Mouse (Mus musculus) erythroid progenitor cell, adult 5-6 weeks (primary cell): ENCODE measurements around the gene Ap1s3. TPM values are rescaled to one million over a fixed set of nuclear protein-coding genes. Genes with fewer than 3 reads are reported as not detected.

Source experiments
- ATAC-seq: replicated peaks from 2 replicates; pipeline ENCODE4 v1.8.0; 2016; ENCODE audit warnings: moderate number of reproducible peaks, mild to moderate bottlenecking, moderate TSS enrichment, inconsistent platforms; ENCODE audit not compliant: poor library complexity, low FRiP score, severe bottlenecking
- total RNA-seq, 2 experiments: library from RNA; stranded (forward) in 1 of 2; stranded (reverse) in 1 of 2; fragments of 150-400 nt in 1 of 2; fragments of 186-747, 209-891 nt in 1 of 2; gene quantifications; 2 replicates each; pipeline versions ENCODE4 v1.2.3 to v1.2.4; 2015 to 2017; ENCODE audit warnings: low replicate concordance in 2 of 2

Ap1s3 gene
- total RNA-seq (2015; ENCODE audit: low replicate concordance) (6.8 and 10.1 TPM in 2 replicates), total RNA-seq (2017; ENCODE audit: low replicate concordance) (2.1 TPM in 1 of 2 replicates, not detected in the other)

GRCm38 (mm10) chr1:79671543-79672337 is at the start of gene Ap1s3:
TSS of gene Ap1s3 (minus strand) at chr1:79671972.
- peak; percentile 76 for ATAC-seq

- ATAC-seq: no peak
These were observed 42.6 kb upstream of the Ap1s3 start for GRCm38 (mm10) chr1:79714152-79714923.

DNA sequence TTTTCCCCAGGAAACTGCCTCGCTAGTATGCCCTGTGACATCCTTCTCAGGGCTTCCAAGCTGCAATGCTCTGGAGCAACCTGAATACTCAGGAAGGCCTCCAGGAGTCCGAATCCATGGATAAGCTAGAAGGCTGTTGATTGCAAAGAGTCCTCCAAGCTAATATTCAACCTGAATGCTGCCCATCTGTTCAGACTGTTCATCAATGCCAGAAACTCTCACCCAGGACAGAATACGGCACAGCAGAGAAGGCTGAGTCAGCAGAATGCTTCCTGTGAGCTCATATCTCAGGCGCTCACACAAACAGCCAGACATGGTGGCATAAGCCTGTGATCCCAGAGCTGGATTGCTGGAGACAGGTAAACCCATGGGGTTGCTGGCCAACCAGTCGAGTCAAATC is 41.3 kb upstream of the Ap1s3 start:
- no peak for ATAC-seq

DNA sequence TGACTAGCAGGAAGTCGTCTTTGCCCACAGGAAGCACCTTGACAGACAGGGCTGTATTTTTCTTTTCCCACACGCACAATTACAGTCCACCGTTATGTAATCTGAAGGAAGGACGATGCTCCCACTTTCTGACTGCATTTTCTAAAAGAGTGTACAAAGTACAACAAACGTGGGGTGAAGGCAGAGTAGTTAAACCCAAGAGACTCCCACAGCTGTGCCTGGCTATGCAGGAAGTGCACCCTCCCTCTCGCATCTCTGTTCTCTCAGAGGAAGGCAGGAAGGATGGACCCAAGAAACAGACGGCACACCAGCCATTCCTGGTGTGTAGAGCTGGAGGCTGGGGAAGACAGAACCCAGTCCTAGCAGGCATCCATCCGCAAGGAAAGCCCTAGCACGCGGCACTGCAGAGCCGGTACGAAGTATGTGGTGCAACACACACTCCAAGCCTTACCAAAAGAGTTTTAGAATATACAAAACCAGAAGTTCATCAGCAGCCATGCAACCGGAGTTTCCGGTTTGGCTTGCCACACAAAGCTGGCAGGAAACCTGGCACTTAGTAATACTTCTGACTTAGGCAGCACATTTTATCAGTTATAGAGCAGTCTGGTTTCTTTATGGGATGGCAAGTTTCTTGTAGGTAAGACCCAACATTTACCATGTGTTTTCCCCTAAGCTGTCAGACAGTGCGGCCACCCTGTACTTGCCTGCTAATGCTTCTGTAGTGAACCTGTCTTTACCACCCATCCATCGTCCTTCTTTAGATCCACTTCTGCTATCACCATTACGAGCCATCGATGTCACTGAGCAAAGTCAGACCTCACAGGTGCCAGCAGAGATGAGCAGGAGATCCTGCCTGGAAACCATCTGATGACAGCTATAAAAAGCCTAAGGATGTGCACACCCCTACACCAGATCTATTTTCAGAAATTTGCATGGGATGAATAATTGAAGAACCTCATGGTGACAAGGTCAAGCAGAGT is 39.7 kb upstream of the Ap1s3 start:
- no peak for ATAC-seq

DNA sequence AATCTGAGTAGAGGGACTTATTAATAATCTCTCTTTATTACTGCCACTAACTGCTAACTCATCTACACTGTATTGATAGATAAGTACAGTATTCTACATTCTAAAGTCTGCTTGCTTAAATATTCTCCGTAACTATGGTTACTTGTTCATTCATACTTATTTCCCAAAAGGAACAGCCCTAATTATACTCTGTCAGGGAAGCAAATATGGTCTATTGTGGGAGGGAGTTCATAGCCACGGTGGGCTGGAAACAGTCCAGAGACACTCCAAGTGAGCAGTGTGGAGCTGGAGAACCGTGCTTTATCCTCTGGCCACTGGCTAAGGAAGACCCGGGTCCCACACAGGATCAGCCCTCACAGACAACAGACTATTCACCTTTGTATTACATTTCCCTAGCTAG is 38.9 kb upstream of the Ap1s3 start:
- no peak for ATAC-seq

- no peak for ATAC-seq
These were observed 38.4 kb upstream of the Ap1s3 start for GRCm38 (mm10) chr1:79710216-79710615.

GRCm38 (mm10) chr1:79707383-79707782 is 35.6 kb upstream of the Ap1s3 start:
- ATAC-seq: no peak

GRCm38 (mm10) chr1:79706707-79707106 is 34.9 kb upstream of the Ap1s3 start:
- no peak for ATAC-seq

DNA sequence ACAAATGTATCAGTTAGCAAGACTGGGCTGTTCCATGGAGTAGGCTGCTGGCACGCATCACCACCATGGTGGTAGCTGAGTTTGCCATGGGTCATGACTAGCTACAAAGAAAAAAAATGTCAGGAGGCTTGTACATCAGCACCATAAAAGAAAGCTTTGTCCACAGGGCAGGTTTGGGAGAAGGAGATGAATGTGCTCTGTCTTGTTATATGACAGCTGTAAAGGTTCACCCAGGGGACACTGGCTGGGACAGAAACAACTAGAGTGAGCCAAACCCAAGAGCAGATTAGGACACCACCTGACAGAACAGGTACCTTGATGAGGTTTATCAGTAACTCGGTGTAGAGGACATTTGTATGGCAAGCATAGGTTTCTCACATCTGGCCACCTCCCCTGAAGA is 32.9 kb upstream of the Ap1s3 start:
- no peak for ATAC-seq

GRCm38 (mm10) chr1:79703520-79703919 is 31.7 kb upstream of the Ap1s3 start:
- no peak for ATAC-seq

DNA sequence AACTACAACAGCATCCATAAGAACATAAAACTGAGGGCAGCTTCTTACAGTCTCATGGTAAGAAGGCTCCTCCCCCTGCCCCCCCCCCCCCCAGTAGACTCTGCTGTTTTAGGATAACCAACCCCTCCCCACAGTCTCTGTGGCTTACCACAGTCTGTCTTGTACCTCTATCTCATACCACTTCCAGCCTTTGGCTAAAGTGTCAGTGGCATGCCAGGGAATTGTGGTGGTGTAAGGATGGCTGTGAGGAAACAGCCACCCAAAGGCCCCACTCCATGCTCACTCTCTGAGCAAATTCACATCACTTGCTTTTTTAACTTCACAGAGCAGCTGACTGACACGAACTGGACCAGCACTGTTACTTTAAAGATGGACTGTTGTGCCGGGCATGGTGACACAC is 26.7 kb upstream of the Ap1s3 start:
- no peak for ATAC-seq

DNA sequence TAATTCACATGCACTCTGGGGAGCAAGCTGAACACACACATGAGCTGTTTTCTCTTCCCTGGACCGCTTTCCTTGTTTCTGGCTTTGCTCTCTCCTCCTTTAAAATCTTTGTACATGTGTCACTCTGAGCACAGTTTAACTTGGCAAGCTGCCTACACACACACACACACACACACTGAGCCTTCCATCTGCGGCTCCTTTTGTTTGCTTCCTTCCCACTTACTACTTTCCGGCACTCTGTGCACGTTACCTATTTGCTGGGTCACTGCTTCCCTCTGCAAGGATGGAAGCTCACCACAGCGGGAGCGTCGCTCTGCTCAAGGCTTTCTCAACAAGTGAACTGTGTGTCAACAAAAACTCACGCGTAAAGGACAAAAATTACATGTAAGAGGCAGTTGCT is 25.6 kb upstream of the Ap1s3 start:
- ATAC-seq: no peak

DNA sequence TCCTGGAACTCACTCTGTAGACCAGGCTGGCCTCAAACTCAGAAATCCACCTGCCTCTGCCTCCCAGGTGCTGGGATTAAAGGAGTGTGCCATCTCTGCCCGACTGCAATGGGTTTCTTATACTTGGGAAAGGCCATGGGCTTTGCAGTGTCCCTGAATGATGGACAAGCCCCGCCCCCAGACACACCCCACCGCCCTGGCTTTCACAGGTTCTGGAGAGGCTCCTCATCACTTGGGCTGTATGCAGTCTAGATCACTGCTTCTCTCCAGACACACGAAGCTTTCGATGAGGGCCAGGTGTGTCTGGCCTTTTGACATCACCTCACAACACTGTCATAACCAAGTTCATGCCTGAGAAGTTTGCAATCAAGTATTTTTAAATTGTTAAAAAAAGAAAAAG is 25.2 kb upstream of the Ap1s3 start:
- no peak for ATAC-seq

GRCm38 (mm10) chr1:79692482-79692881 is 20.7 kb upstream of the Ap1s3 start:
- no peak for ATAC-seq

DNA sequence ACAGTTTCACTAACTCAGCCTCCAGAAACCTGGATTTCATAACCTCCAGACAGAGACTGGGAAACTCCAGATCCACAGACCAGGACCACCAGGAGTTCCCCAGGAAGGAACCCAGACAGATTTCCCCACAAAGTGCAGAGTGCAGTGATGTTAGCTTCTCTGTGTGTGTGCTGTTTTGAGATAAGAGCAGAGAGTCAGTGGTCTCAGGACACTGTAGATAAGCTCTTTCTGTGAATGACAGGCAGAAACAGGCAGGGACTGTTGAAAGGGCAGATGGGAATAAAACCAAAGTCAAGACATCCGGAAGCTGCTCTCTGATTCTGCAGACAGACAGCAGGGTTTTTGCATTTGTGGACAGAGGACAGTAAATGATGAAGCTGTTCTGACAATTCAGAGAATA is 15.5 kb upstream of the Ap1s3 start:
- no peak for ATAC-seq

DNA sequence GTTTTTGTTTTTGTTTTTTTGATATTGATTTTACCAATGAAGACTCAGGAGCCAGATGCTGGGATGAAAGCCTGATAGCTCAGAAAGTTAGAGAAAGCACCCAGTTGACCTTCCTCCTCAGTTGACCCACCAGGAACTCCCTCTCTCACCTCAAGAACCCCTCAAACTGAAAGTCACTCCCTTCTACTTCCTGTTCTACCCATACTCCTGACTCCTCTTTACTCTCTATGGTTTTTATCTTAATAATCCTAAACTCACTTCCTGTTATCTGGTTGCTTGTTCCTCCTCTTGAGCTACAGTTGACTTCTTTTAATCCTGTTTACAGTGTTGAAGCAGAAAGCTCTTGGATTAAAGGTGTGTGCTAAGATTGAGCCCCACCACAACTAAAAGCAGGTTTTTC is 12.3 kb upstream of the Ap1s3 start:
- no peak for ATAC-seq

DNA sequence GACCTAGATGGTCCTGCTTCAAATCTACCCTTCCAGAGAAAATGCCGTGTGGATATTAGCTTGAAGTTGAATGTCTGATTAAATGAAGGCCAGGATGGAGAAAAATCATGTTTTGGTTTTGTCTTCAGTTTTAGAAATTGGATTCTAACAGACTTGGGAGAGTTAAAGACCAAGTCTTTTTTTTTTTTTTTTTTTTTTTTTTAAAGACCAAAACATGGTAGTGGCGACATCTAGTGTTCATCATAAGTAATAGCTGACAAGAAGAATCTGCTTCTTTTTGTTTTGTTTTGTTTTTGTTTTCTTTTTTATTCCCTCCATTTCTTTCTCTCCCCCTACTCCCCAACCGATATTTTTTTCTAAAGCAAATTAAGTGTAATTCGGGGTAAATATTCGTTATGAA is 11.2 kb upstream of the Ap1s3 start:
- ATAC-seq: no peak

DNA sequence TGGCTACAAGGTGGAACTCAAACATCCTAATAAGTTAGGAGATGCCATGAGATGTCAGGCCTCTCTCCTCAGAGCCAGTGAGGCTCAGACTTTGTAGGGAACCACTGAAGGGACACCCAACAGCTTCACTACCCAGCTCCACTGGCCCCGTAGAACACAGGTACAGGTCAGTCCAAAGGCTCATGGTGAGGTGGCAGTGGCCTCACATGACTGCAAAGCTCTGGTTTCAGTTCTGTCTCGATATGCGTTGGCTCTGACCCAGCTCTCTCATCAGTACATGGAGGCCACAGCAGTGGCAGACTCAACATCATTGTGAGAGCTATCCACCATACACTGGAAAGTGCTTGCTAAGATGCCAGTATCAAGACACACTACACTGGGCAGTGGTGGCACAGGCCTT is 9.0 kb upstream of the Ap1s3 start:
- ATAC-seq: no peak

GRCm38 (mm10) chr1:79678117-79678684 is 6.4 kb upstream of the Ap1s3 start:
- ATAC-seq: no peak

DNA sequence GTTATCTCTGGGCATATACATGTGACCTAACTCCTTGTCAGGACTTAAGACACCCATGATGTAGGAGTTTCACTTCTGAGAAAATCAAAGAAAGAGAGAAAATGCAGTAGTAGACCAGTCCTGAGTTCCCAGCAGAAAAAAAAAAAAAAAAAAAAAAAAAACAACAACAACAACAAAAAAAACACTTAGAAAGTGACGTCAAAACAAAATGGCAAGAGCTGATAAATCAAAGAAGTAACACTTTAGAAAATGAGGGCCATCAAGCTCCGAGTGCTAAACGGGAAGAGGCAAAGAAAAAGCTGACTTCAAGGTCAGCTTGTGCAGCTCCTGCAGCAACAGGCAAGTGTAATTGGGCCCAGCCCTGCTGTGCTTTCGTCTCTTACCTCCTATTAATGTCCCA is 3.9 kb upstream of the Ap1s3 start:
- ATAC-seq: no peak
